Mouse (Mus musculus): ENCODE data around the gene Lama4.

Gene Lama4

GRCm38 (mm10) chr10:38993632-38994424 is 28.5 kb downstream of the Lama4 start:
- peak in 1 of 2 experiments; percentile 52 for DNase-seq (ENCODE audit: inconsistent age in 2 of 2, low spot score in 1 of 2)

GRCm38 (mm10) chr10:38994719-38995450 is 29.6 kb downstream of the Lama4 start:
- peak in 1 of 2 experiments; percentile 38 for DNase-seq (ENCODE audit: inconsistent age in 2 of 2, low spot score in 1 of 2)

- no peak for DNase-seq (ENCODE audit: inconsistent age in 2 of 2, low spot score in 1 of 2)
Observed at GRCm38 (mm10) chr10:38995896-38996295, 30.6 kb downstream of the Lama4 start.

GRCm38 (mm10) chr10:39000951-39001350 is 35.6 kb downstream of the Lama4 start:
- DNase-seq (ENCODE audit: inconsistent age in 2 of 2, low spot score in 1 of 2): peak; percentile 17 to 70

- no peak for DNase-seq (ENCODE audit: inconsistent age in 2 of 2, low spot score in 1 of 2)
Observed at GRCm38 (mm10) chr10:39002521-39002920, 37.2 kb downstream of the Lama4 start.

GRCm38 (mm10) chr10:39003520-39003919 is 38.2 kb downstream of the Lama4 start:
- no peak for DNase-seq (ENCODE audit: inconsistent age in 2 of 2, low spot score in 1 of 2)

GRCm38 (mm10) chr10:39005494-39005893 is 40.2 kb downstream of the Lama4 start:
- no peak for DNase-seq (ENCODE audit: inconsistent age in 2 of 2, low spot score in 1 of 2)

GRCm38 (mm10) chr10:39006433-39007105 is 41.3 kb downstream of the Lama4 start:
- no peak for DNase-seq (ENCODE audit: inconsistent age in 2 of 2, low spot score in 1 of 2)

GRCm38 (mm10) chr10:39014836-39015235 is 49.5 kb downstream of the Lama4 start:
- DNase-seq (ENCODE audit: inconsistent age in 2 of 2, low spot score in 1 of 2): no peak

- peak in 1 of 2 experiments; percentile 57 for DNase-seq (ENCODE audit: inconsistent age in 2 of 2, low spot score in 1 of 2)
Observed at GRCm38 (mm10) chr10:39017986-39018385, 52.7 kb downstream of the Lama4 start.

- no peak for DNase-seq (ENCODE audit: inconsistent age in 2 of 2, low spot score in 1 of 2)
Observed at GRCm38 (mm10) chr10:39018635-39019034, 53.3 kb downstream of the Lama4 start.

GRCm38 (mm10) chr10:39023618-39024256 is 58.4 kb downstream of the Lama4 start:
- no peak for DNase-seq (ENCODE audit: inconsistent age in 2 of 2, low spot score in 1 of 2)

- no peak for DNase-seq (ENCODE audit: inconsistent age in 2 of 2, low spot score in 1 of 2)
Observed at GRCm38 (mm10) chr10:39026529-39026928, 61.2 kb downstream of the Lama4 start.

GRCm38 (mm10) chr10:39027058-39027457 is 61.7 kb downstream of the Lama4 start:
- DNase-seq (ENCODE audit: inconsistent age in 2 of 2, low spot score in 1 of 2): no peak

- DNase-seq (ENCODE audit: inconsistent age in 2 of 2, low spot score in 1 of 2): no peak
Observed at GRCm38 (mm10) chr10:39028403-39028802, 63.1 kb downstream of the Lama4 start.

GRCm38 (mm10) chr10:39029297-39030147 is 64.2 kb downstream of the Lama4 start:
- DNase-seq (ENCODE audit: inconsistent age in 2 of 2, low spot score in 1 of 2): no peak

GRCm38 (mm10) chr10:39030148-39030685 is 64.9 kb downstream of the Lama4 start:
- no peak for DNase-seq (ENCODE audit: inconsistent age in 2 of 2, low spot score in 1 of 2)

- DNase-seq (ENCODE audit: inconsistent age in 2 of 2, low spot score in 1 of 2): no peak
Observed at GRCm38 (mm10) chr10:39039564-39039963, 74.2 kb downstream of the Lama4 start.

- no peak for DNase-seq (ENCODE audit: inconsistent age in 2 of 2, low spot score in 1 of 2)
Observed at GRCm38 (mm10) chr10:39040026-39040425, 74.7 kb downstream of the Lama4 start.

- DNase-seq (ENCODE audit: inconsistent age in 2 of 2, low spot score in 1 of 2): peak in 1 of 2 experiments; percentile 61
Observed at GRCm38 (mm10) chr10:39044476-39044995, 79.2 kb downstream of the Lama4 start.

All from adrenal gland, adult (tissue).